Mouse (Mus musculus): ENCODE results near the gene Oas1g. TPM values are rescaled to one million over a fixed set of nuclear protein-coding genes. Genes with fewer than 3 reads are reported as not detected.

Gene Oas1g
- not detected for polyA plus RNA-seq (2014; fragmentation: Illumina TruSeq; extraction: RNeasy Lipid Tissue Mini Kit (QIAGEN cat#74804); ENCODE audit: low read depth, low replicate concordance)

DNA sequence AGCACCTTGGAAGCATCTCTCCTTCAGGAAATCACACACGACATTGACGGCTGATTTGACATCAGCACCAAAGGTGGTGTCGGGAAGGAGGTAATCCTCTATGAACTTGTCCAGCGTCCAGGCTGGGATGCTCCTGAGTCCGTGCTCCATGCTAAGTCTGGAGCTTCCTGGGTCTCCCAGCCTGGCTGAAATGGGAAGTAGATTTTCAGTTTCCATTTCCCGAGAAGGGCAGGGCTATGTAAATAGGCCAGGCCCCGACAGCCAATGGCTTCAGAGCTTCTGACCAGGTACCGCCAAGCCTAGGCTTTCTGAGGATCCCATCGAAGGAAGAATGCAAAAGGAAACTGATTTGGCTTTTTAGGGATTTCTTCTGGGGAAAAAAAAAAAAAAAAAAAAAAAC, at the start of gene Oas1g:
Gene Oas1g, minus strand, starts transcription at position 201 of the 400 bp plus-strand sequence.

DNA sequence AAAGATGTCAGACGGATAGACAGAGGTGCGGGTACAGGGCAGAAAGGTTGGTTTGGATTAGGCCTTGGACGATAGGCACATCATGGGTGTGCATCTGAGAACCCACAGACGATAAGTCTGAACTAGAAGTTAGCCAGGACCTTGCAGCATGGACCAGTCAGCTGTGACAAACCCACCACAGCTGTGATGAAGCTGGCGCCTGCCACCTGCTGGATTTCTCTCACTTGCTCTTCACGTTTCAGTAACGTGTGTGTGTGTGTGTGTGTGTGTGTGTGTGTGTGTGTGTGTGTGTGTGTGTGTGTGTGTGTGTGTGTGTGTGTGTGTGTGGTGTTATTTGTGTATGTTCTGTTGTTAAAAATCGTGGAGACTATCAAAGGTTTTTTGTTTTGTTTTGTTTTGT, 26.8 kb upstream of the Oas1g start, which contains the start of gene Oas1d:
Gene Oas1d, plus strand, starts transcription at position 333 of the 400 bp plus-strand sequence.

DNA sequence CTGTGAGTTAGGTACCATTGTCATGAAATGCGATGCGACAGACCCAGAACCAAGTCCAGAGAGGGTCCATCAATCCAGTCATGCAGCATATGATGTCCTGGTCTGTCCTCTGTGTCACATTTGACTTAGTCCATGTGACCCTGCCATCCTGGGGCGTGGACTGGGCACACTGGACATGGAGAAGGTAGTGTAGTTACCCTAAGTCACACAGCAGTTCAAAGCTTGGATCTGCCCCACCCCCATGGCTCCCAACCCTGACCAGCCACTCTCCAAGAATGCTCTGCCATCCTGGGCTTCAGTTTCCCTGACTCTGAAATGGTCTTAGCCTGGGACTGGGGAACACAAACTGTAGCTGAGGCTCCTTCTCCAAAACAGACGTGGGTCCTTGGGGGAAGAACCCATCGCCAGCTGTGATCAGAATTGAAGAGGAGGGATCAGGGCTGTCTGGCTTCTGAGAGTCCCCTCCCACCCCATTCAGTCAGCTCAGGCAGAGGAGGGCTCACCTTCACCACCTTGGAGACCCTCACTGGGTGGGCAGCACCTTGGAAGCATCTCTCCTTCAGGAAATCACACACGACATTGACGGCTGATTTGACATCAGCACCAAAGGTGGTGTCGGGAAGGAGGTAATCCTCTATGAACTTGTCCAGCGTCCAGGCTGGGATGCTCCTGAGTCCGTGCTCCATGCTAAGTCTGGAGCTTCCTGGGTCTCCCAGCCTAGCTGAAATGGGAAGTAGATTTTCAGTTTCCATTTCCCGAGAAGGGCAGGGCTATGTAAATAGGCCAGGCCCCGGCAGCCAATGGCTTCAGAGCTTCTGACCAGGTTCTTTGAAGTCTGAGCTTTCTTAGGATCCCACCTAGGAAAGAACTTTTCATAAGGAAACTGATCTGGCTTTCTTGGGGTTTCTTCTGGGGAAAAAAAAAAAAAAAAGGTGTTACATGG, 19.6 kb upstream of the Oas1g start, which contains the start of gene Oas1a:
Gene Oas1a, minus strand, starts transcription at position 731 of the 943 bp plus-strand sequence.

DNA sequence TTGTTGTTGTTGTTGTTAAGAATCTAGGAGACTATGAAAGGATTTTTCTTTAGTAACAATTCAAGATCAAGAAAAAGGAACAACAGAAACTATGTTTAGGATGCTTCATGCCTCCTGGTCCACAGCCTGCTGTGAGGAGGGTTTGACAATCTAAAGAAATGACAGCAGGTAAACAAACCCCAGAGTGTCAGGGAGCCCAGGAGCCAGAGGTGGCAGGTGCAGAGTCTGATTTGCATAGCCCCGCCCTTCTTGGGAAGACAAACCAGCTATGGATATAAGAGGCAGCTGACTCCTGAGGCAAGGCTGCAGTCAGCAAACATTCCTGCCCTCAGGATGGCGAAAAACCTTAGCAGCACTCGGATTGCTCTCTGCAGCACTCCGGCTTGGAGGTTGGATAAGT, 26.3 kb downstream of the Oas1g start, which contains the start of gene Oas1h:
Gene Oas1h, plus strand, starts transcription at position 301 of the 400 bp plus-strand sequence.

DNA sequence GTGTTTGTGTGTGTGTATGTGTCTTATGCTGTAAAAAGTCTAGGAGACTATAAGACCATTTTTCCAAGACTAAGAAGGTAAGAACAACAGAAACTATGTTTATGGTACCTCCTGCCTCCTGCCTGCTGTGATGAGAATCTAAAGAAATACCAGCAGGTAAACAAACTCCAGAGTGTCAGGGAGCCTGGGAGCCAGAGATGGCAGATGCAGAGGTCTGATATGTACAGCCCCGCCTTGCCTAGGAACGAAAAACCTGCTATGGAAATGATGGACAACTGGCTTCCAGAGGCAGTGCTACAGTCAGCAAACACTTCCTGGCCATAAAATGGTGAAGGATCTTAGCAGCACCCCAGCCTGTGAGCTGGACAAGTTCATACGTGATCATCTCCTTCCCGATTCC, 40.3 kb downstream of the Oas1g start, which contains the start of gene Oas1f:
Gene Oas1f, plus strand, starts transcription at position 301 of the 400 bp plus-strand sequence.

Other genes with a start within 250 kb of the Oas1g start
- gene Rasal1, start 238.8 kb downstream of the Oas1g start, polyA plus RNA-seq (2014; fragmentation: Illumina TruSeq; extraction: RNeasy Lipid Tissue Mini Kit (QIAGEN cat#74804); ENCODE audit: low read depth, low replicate concordance): not detected
- gene Dtx1, start 175.7 kb downstream of the Oas1g start, polyA plus RNA-seq (2014; fragmentation: Illumina TruSeq; extraction: RNeasy Lipid Tissue Mini Kit (QIAGEN cat#74804); ENCODE audit: low read depth, low replicate concordance): 0.52 TPM
- gene Oas2, start 137.8 kb downstream of the Oas1g start, polyA plus RNA-seq (2014; fragmentation: Illumina TruSeq; extraction: RNeasy Lipid Tissue Mini Kit (QIAGEN cat#74804); ENCODE audit: low read depth, low replicate concordance): 1.2 TPM
- 0.41 TPM for gene Oas3, start 110.0 kb downstream of the Oas1g start, polyA plus RNA-seq (2014; fragmentation: Illumina TruSeq; extraction: RNeasy Lipid Tissue Mini Kit (QIAGEN cat#74804); ENCODE audit: low read depth, low replicate concordance)
- not detected for gene Oas1e, start 92.1 kb downstream of the Oas1g start, polyA plus RNA-seq (2014; fragmentation: Illumina TruSeq; extraction: RNeasy Lipid Tissue Mini Kit (QIAGEN cat#74804); ENCODE audit: low read depth, low replicate concordance)
- gene Oas1c, start 75.1 kb downstream of the Oas1g start, polyA plus RNA-seq (2014; fragmentation: Illumina TruSeq; extraction: RNeasy Lipid Tissue Mini Kit (QIAGEN cat#74804); ENCODE audit: low read depth, low replicate concordance): 0.99 TPM
- gene Oas1f, start 40.2 kb downstream of the Oas1g start, polyA plus RNA-seq (2014; fragmentation: Illumina TruSeq; extraction: RNeasy Lipid Tissue Mini Kit (QIAGEN cat#74804); ENCODE audit: low read depth, low replicate concordance): not detected
- gene Oas1h, start 26.2 kb downstream of the Oas1g start, polyA plus RNA-seq (2014; fragmentation: Illumina TruSeq; extraction: RNeasy Lipid Tissue Mini Kit (QIAGEN cat#74804); ENCODE audit: low read depth, low replicate concordance): not detected
- gene Oas1a, start 19.9 kb upstream of the Oas1g start, polyA plus RNA-seq (2014; fragmentation: Illumina TruSeq; extraction: RNeasy Lipid Tissue Mini Kit (QIAGEN cat#74804); ENCODE audit: low read depth, low replicate concordance): 0.99 TPM
- not detected for gene Oas1d, start 26.9 kb upstream of the Oas1g start, polyA plus RNA-seq (2014; fragmentation: Illumina TruSeq; extraction: RNeasy Lipid Tissue Mini Kit (QIAGEN cat#74804); ENCODE audit: low read depth, low replicate concordance)
- gene Rph3a, start 122.5 kb upstream of the Oas1g start, polyA plus RNA-seq (2014; fragmentation: Illumina TruSeq; extraction: RNeasy Lipid Tissue Mini Kit (QIAGEN cat#74804); ENCODE audit: low read depth, low replicate concordance): 2.5 TPM